Mouse (Mus musculus): ENCODE results near the gene Dcakd. TPM values are rescaled to one million over a fixed set of nuclear protein-coding genes. Genes with fewer than 3 reads are reported as not detected.

Gene Dcakd
- polyA plus RNA-seq, 2 experiments from 2014 or later: 26.4 to 32.5 TPM

GRCm38 (mm10) chr11:103005254-103005981 is 22.7 kb downstream of the Dcakd start:
- ATAC-seq: no peak

DNA sequence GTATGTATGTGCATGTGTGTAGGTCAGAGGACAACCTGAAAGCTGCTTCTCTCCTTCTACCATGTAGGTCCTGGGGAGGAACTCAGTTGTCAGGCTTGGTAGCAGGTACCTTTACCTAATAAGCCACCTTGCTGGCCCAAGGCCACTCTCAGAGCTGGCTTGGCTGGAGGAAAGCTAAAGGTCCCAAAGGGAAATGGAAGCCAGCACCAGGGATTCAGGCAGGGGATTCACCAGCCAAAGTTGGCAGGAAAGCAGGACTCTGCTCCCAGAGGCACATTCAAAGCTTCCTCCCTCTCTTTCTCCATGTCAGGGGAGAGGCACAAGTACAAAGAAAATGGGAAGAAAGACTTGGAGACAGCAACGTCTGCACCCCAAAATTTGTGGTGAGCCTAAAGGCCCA is 23.3 kb downstream of the Dcakd start:
- ATAC-seq: no peak

DNA sequence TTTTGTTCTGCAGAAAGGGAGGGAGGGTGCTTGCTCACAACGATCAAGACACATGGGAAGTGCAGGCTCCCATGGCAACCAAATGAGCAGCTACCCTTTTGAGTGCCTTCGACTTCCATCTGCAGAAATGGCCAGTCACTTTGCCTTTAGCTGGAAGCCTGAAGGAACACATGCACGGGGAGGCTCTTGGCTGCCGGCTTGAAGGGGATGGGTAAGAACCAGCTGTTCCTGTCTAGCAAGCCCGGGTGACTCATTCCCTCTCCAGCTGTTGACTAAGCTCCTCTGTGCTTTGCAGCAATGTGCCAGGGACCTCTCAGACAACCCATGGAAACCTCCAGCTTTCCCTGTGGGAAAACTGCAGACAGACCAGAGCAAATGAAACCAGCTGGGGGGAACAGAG is 24.9 kb downstream of the Dcakd start:
- ATAC-seq: no peak

- ATAC-seq: no peak
These were observed 27.1 kb downstream of the Dcakd start for GRCm38 (mm10) chr11:103001063-103001462.

DNA sequence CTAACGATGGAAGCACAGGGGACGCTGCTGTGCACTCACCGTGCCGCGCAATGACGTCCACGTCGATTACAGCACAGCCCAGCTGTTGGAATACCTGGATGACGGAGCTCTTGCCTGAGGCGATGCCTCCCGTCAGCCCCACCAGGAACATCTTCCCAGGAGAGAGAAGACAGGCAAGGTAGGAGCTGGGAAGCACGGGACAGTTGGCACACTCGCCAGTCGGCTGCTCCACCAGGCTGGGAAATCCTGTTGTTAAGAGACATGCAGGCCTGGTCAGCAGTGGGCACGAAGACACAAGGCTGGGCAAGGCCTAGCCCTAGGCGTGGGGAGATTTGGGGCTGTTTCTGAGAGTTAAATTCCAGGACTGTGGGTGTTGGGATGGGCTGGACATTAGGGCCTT is 28.0 kb downstream of the Dcakd start:
- ATAC-seq: no peak

DNA sequence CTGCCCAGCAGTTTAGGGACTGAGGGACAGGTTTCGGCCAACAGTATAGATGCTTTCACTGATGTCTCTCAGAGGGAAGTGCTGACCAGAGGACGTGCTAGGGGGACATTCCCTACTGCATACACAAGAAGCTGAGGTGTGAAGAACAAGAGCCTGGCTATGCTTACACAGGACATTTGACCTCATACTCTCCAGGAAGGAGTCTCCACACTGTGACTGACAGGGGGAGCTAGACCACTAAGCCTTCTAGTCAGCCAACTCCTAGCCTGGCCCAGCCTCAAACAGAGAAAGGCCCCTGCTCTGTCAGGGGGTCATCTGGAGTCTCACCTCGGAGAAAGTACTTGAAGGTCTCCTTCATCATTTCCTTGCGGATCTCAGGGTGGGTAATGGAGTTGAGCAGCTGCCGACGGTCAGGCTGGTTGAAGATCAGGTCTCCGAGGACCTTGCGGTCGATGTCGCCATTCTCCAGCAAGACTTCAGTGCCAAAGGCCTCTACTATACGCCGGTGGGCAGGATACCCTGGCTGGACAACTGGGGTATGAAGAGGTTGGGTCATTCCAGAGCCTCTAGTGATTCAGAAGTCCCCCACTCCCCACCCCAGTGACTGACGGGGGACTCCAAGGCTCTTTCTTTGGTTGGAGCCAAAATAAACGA is 28.7 kb downstream of the Dcakd start:
- ATAC-seq: no peak

DNA sequence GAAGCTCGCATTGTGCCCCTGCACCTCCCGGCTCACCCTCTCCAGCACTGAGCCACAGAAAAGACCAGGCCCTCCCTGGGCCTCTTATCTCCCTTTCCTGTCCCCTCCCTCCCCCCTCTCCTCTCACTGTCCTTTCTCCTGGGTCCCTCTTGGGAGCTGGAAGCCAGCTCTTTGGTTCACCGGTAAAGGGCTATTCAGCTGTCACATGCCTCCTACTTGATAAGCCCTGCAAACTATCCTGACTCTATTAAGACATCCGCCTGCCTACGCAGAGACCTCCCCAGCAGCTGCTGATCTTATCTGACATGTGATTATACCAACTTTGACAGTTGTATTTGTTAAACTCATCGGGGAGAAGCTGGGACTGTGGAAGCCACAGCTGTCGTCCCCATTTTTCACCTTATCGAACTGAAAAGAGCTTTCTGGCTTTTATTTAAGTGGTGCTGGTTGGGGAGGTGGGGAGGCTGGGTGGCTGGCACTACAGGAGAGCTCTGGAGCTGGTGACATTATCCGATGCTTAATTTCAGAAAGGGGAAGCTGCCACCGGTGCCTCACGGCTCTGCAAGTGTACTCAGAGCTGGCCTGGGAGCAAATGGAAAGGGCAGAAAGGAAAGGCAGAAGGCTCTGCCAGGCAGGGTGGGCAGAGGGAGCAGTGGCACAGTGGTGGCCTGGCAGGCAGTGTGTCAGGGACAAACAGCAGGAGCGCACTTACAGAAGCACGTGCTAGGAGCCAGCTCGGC is 29.4 kb downstream of the Dcakd start:
- no peak for ATAC-seq

DNA sequence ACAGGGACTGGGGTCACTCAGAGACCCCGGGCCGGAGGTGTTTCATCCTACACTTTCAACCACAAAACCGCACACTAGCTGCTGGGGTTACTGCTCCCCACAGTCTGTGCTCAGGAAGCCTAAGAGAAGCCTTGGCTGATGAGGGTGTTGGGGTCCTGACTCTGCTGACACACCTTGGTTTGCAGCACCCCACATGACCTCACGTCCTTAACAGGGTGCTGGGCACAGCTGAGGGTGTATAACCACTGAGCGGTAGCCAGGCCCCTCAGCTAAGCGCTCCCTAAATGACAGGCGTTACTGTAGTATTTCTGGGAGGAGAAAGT is 29.9 kb downstream of the Dcakd start:
- ATAC-seq: no peak

GRCm38 (mm10) chr11:102996991-102997770 is 31.0 kb downstream of the Dcakd start:
- no peak for ATAC-seq

DNA sequence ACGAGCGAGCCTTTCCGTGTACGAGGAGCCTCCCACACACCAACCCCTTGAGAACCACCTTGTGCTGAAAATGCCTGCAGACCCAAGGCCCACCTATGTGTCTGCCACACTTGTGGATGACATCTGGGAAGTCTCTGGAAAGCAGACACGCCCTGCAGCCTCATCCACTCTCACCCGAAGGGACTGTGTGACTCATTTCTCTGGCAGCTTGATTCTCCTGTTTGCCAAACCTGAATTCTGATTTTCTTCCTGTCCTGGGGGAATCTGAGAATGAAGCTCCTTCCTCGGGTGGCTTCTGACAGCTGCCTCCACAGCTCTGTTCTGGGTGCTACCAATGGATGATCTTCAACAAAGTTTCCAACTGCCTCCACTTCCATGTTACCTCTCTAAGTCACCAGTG is 31.7 kb downstream of the Dcakd start:
- no peak for ATAC-seq

DNA sequence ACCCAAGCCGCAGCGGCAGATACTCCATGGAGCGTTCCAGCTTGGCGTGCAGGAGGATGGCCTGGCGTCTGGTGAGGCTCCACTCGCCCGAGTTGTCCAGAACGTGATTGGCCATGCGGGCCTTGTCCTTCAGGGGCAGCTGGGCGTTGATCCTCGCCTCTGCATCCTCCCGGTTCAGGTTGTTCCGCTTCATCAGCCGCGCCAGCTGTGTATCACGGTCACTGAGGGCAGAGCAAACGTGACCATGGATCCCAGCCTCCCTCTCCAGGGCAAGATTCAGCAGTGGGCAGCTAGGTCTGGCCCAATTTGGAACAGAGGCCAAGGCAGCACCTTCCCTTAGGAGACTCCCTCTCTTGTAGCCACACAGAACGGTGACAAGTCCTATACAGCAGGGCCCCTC is 33.2 kb downstream of the Dcakd start:
- no peak for ATAC-seq

GRCm38 (mm10) chr11:102993420-102994029 is 34.6 kb downstream of the Dcakd start:
- ATAC-seq: no peak

- ATAC-seq: no peak
These were observed 35.2 kb downstream of the Dcakd start for GRCm38 (mm10) chr11:102992940-102993339.

DNA sequence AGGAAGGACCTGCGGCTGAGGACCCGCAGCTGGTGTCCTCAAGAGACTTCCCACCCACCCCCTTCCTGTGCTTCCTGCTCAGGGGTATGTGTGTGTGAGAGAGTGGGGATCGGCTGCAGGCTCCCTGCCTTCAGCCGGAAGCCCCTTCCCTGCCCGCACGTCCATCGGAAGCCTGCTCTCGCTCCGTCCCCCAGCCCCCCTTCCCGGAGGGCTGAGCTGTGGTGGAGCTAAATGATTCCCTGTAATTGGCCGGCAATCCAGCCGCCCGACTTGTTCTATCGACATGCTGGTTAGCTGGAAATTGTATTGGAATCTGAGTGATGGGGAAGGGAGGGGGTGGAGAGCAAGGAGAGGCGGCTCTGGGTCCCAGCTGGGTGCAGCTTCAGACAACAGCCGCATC is 36.5 kb downstream of the Dcakd start:
- ATAC-seq: no peak

DNA sequence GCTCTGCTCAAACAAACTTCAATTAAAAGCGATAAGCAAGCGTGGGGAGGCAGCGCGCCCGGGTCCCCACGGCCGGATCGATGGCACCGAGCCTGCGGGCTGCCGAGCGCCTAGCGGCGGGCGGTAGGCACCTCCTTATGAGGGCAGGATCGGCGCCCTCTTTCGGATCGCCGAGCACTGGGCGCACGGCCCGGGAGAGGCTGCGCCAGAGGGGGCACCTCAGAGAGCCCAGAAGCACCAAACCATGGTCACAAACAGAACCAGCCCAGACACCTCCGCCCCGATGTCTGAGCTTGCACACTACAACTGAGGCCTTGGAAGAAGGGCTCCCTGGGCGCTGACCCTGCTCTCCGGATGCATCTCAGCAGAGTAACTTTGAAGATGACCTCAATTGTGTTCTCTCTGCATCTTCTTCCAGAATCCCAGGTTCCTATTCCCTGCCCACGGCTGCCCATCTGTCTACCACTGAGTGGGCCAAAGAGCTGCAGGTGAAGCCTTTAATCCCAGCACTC is 37.9 kb downstream of the Dcakd start:
- no peak for ATAC-seq

- ATAC-seq: no peak
These were observed 38.4 kb downstream of the Dcakd start for GRCm38 (mm10) chr11:102989641-102990151.

DNA sequence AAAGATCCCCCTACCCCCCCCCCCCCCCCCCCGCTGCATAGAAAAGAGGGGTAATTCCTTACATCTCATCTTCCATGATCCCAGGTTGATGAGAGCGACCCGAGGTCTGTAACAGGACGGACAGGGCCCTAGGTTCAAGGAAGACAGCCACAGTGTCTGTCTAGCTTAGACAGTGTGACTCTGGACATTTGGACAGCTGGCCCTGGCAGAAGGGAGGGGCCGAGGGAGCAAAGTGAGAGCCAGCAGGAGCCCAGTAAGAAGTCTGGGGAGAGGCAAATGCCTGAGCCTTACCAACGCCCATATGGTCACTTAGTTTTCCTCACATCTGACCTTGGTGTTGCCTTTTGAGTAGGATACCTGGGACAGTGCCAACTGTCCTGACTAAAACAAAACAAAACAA is 43.0 kb downstream of the Dcakd start:
- no peak for ATAC-seq

GRCm38 (mm10) chr11:102984615-102985014 is 43.5 kb downstream of the Dcakd start:
- no peak for ATAC-seq

DNA sequence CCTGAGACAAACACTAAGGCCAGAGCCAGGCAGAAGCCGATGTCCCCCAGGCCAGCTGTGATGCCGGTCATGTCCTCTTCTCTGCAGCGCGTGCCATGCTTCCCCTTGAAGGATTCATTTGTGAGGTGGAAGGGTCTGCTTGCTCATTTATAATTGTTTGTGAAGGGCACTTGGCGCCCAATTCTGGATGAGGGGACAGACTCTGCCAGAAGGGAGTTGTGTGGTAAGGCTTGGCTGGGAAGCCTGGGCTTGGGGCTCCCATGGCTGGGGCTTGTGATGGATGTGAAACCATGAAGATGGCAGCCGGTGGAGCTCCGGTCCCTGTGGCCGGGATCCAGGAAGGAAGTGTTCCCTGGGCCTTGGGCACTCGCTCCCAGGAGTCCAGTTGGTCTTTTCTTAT is 44.0 kb downstream of the Dcakd start:
- ATAC-seq: no peak

DNA sequence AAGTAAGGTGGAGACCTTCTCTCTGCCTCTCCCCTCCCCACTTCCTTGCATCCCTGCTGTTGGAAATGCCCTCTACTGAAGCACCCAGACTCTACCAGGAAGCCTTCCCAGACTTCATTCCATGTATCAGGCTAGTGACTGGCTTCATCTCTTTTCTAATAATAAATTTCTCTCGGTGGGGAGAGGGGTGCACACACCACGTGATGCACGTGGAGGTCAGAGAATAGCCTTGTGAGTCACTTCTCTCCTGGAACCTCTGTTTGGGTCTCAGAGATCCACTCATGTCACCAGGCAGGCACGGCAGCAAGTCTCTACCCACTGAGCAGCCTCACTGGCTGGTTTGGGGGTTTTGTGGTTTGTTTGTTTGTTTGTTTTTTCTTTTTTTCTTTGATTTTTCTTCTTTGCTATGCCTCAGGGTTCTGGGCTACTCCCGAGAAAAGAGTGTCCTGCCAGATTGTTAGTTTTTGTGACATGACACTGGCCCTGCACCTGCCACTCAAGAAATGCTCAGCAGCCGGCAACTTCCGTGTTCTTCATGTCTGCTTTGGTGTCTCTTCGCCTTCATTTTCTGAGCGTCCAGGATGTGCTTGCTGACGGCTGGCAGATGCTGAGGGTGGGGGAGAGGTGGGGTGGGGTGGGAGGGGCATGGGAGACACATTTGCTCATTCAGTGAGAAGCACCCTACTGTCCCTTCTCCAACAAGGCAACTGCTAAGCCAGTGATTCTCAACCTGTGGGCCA is 46.8 kb downstream of the Dcakd start:
- ATAC-seq: no peak

- ATAC-seq: no peak
These were observed 50.0 kb downstream of the Dcakd start for GRCm38 (mm10) chr11:102978052-102978666.

Measured in CD4-positive, CD25-positive, alpha-beta regulatory T cell, adult 4 months (primary cell).